Mouse (Mus musculus) heart, adult 2 months (tissue): ENCODE measurements at regions not wholly inside any gene's neighbourhood (a gene's known extent, or its start where the extent isn't known, plus 50 kb on each side); places are given as distances from the start of the nearest gene placed in this dataset.

Experiments
- EP300 ChIP-seq: fragments of 200-500 bp; IDR thresholded peaks from 2 replicates; pipeline ENCODE4 v1.6.1; 2011; ENCODE audit warnings: low read depth, low read length, control low read depth; ENCODE audit not compliant: insufficient read depth
- POLR2A ChIP-seq: fragments of 200-500 bp; IDR thresholded peaks from 2 replicates; pipeline ENCODE4 v1.6.1; 2011; ENCODE audit warnings: mild to moderate bottlenecking, low read depth, low read length, control low read depth; ENCODE audit not compliant: insufficient read depth

DNA sequence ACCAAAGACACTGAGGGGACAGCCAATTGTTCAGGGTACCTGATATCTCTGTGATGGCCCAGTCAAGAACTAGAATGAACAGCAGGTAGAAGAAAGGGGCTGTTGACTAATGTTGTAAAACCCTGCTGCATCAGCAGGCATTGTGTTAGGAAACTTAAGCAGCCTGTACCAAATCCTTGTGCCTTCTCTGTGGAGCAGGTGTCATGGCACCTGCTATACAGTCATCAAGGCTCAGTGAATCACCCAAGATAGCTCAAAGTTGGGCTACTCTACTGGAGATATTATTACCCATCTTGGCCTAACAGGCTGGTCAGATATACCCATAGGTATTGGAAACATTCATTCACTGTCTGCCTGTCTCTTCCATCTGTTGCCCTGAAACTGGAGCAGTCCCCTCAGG, 116.8 kb upstream of the Tnr start:
- TF ChIP-seq POLR2A = no peak
- TF ChIP-seq EP300 = no peak
